Mouse (Mus musculus) kidney, postnatal 36 days (tissue): Measurements from ENCODE around the gene Kidins220.
A peak's percentile ranks its signal among the peaks of the same experiment; 100 is the strongest.

ENCODE experiments used
- DNase-seq, 2 experiments: peaks; one replicate each; pipeline ENCODE4 v3.0.0; 2021 to 2022; ENCODE audit warnings: mixed read lengths in 2 of 2

The Kidins220 gene

DNA sequence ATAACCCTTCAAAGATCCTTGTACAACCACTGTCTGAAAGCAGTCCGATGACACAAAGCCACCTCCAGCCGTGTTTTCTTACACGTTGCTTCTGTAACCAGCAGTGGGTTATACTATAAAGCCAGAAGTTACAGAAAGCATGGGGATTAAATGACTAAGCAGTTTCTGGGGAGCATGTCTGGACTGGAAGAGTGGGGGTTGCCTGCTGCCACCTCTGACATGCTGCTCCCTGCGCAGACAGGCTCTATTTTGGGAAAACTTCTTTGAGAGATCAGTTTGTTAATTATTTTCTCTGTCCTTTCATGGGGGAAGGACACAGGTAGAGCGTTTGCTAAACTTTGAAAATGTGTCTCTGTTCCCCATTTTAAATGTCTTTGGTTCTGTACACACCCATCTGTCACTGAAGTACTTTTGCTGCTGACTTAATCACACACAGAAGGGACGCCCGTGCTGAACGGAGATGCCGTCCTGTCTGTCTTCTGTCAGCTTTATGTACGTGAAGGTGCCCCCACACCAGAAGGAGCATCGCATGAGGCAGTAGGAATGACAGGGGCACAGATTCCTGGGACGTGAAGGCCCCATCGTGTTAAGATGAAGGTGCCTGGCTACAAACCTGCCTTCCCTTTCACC is 11.2 kb upstream of the Kidins220 start:
- peak; percentile 55 to 68 for DNase-seq

- DNase-seq = no peak
Observed at GRCm38 (mm10) chr12:24965406-24965805, 9.3 kb upstream of the Kidins220 start.

- no peak for DNase-seq
Observed at GRCm38 (mm10) chr12:24966046-24966445, 8.7 kb upstream of the Kidins220 start.

DNA sequence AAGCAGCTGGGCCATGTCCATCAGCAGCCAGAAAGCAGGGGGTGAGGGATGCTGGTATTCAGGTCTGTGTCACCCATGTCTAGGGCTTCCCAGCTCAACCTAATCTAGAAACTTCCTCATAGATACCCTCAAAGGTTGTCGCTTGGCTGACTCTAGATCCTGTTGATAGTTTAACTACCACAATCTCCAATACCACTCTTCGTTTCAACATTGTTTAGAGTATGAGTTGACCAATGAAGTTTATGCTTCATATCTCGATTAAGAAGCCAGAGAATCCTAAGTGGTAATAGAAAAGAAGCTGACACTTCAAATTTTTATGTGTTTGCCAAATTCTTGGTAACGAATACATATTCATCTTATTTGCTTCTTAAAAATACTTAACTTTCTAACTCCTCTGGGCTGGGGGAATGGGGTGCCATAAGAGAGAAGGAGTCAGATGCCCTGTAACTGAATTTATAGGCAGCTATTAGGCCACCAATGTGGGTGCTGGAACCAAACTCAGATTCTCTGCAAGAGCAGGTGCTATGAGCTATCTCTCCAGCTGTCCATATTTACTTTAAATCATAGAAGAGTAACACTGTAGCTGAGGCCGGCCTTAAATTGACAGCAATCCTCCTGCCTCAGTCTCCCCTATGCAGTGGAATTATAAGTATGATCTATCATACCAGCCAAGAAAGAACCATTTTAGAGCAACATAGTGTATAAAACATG is 3.1 kb upstream of the Kidins220 start:
- no peak for DNase-seq

- no peak for DNase-seq
Observed at GRCm38 (mm10) chr12:24972371-24973350, 2.1 kb upstream of the Kidins220 start.

GRCm38 (mm10) chr12:24973586-24973985 is 1.1 kb upstream of the Kidins220 start:
- DNase-seq = peak; percentile 74 to 75

DNA sequence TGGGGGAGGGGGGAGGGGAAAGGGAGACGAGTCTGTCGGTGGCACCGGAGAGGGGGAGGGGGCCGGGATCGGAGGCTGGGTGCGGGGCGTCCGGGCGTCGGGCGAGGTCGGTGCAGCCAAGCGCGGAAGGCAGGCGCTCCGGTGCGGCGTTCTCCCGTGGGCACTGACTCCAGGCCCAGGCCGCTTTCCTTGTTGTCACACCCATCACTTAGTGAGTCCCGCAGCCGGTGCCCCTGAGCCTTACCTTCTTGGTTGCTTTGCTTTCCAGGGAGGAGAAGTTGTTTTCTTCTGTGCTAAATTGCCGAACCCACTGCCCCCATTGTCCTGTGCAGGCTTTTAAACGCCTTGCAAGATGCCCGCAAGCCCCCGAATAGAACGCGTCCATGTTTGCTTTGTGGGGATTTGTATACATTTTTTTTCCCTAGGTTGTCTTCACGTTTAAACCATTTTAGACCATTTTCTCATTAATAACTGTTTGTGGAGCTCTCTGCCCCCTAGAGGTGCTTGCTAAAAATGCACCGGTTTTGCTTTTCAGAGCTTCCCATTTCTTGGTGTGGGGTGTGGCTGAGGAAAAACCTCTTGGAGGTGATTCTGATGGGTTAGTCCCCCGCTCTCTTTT is 499 bp downstream of the Kidins220 start:
- peak; percentile 73 to 85 for DNase-seq

- no peak for DNase-seq
Observed at GRCm38 (mm10) chr12:24985226-24985625, 10.5 kb downstream of the Kidins220 start.

DNA sequence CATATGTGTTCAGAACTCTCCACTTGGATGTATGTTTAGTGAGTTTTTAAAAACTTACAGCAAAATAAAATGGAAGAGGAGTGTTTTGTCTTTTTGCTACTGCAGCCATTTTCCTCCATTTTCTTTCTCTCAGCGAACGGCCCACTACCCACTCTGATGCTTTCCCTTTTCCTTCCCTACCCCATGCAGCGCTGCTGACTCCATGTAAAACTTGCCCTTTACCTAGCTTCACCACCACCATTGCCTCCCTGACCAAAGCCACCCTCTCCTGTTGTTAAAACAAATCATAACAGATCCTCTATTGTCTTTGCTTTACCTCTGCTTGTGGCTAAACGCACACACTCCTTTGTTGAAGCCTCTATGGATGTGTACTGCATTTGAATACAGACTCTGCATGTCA is 20.6 kb downstream of the Kidins220 start:
- DNase-seq = no peak

DNA sequence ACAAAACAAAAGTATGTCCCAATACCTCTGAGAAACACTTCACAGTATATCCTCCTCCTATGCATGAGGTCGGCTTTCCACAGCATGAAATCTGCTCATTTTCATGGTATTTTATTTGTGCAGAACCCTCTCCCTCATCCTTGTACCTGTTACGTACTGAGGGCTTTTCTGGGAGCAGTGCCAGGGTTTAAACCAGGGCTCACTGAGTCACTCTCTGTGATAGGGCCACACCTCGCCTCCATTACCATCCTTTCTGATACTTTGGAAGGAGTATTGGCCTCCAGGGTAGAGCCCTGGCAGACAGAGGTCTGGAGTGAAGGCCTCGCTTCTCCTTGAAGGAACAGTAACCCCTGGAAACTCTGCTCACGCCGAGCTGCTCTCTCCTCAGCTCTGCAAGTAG is 30.6 kb downstream of the Kidins220 start:
- no peak for DNase-seq

DNA sequence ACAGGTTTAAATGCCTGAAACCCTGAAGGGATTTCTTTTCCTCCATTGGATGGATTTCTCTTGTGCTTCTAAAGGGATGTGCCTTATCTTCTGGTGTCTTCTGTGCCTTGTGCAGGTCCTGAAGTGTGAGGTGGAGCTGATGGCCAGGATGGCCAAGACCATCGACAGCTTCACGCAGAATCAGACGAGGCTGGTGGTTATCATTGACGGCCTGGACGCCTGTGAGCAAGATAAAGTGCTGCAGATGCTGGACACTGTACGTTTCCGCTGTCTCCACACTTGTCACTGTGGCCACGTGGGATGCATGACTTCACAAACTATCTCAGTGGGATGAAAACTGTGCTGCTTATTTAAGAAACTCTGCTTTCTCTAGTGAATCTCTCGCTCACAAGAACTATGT is 35.2 kb downstream of the Kidins220 start:
- DNase-seq = no peak

- no peak for DNase-seq
Observed at GRCm38 (mm10) chr12:25010416-25010815, 35.7 kb downstream of the Kidins220 start.

DNA sequence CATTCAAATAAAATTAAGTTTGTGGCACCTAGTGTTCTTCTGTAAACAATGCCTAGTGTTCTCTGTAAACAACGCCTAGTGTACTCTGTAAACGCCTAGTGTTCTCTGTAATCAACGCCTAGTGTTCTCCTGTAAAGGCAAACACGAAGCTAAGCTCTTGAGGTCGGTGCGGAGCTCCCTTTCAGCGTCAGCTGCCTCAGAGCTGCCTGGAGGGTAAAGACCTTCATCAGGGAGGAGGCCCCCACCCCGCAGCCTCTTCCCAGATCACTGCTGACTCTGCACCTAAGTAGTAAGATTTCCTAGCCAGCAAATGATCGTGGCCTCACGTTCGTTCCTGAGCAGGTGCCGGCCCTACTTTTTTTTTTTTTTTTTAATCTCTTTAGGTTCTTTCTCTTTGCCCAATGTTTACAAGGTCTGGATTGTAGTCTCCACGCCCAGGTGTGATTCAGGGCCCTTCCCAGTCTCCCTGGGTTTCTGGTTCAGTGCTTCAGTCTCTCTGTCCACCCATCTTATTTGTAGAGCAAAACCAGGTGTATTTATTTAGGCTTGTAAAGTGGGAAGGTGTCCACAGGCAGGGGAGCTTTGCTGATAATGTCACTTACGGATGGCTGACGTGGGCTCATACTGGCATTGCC is 37.1 kb downstream of the Kidins220 start:
- no peak for DNase-seq

- DNase-seq = no peak
Observed at GRCm38 (mm10) chr12:25012555-25013540, 38.1 kb downstream of the Kidins220 start.

GRCm38 (mm10) chr12:25014307-25014927 is 39.7 kb downstream of the Kidins220 start:
- DNase-seq = no peak

- DNase-seq = no peak
Observed at GRCm38 (mm10) chr12:25014938-25015337, 40.2 kb downstream of the Kidins220 start.

DNA sequence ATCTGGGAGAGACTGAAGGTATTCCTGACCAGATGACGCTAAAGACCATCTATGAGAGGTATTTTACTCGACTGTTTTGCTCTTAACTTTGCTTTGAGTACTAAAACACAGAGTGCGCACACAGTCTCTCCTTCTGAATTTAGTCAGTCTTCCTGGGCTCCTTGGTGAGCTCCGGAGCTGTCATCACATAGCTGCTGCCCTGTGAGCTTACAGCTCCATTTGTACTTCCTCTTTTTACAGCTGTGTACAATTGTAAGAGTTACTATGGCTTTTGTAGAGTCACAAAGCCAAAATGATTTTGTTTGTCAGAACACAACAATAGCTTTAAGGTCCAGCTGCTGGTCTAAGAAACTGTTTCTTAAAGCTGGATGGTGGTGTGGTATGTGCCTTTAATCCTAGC is 42.3 kb downstream of the Kidins220 start:
- no peak for DNase-seq

- DNase-seq = no peak
Observed at GRCm38 (mm10) chr12:25021057-25021456, 46.3 kb downstream of the Kidins220 start.

GRCm38 (mm10) chr12:25024862-25025545 is 50.3 kb downstream of the Kidins220 start:
- DNase-seq = peak in 1 of 2 experiments; percentile 50

DNA sequence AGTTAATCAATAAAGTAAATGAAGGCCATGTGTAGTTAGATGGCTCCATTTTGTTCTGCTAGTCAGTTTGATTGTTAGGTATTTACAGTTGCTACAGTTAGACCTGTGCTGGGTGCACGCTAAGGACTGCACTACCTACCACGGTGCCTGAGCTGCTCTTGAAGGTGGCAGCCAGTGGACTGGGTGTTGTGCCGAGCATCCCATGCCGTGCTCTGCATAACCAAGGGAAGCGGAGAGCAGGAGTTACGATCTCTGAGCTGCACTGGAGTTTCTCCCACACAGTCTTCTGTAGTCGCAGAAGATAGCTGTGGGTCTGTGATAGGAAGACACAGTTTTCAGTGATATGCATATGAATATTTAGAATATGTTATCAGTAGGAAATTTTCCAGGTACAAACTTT is 51.6 kb downstream of the Kidins220 start:
- no peak for DNase-seq
